Mouse (Mus musculus) heart, embryonic 15.5 days (tissue): ENCODE data around the gene Eif4b. TPM values are rescaled to one million over a fixed set of nuclear protein-coding genes. Genes with fewer than 3 reads are reported as not detected.
"Not testable (repeated sequence)": the region's sequence is repeated elsewhere in the genome, so short reads cannot be mapped to it uniquely, and the experiment has no call there.

Experiments used
- ATAC-seq: fragments of 200-750 bp; cut with Nextera tagmentation; replicated peaks from 2 replicates; pipeline ENCODE4 v1.8.0; 2017; ENCODE audit warnings: low read depth, moderate TSS enrichment; ENCODE audit not compliant: insufficient number of reproducible peaks, insufficient read depth, low FRiP score
- H3K27ac ChIP-seq: fragments of 300-500 bp; sonication (generic); 2 replicates; pipeline ENCODE4 v1.5.1; 2015; ENCODE audit warnings: mild to moderate bottlenecking, inconsistent platforms
- H3K27me3 ChIP-seq: fragments of 300-500 bp; sonication (generic); 2 replicates; pipeline ENCODE4 v1.6.1; 2015; ENCODE audit warnings: inconsistent platforms
- H3K36me3 ChIP-seq: fragments of 300-500 bp; sonication (generic); 2 replicates; pipeline ENCODE4 v1.6.1; 2015; ENCODE audit warnings: mild to moderate bottlenecking, inconsistent platforms
- H3K4me1 ChIP-seq: fragments of 300-500 bp; sonication (generic); replicated peaks from 2 replicates; pipeline ENCODE4 v1.6.1; 2015; ENCODE audit warnings: inconsistent platforms
- H3K4me2 ChIP-seq: fragments of 300-500 bp; sonication (generic); 2 replicates; pipeline ENCODE4 v1.6.1; 2015; ENCODE audit warnings: inconsistent platforms, mild to moderate bottlenecking, moderate library complexity
- H3K4me3 ChIP-seq: fragments of 300-500 bp; sonication (generic); 2 replicates; pipeline ENCODE4 v1.5.1; 2015; ENCODE audit warnings: mild to moderate bottlenecking, inconsistent platforms
- H3K9ac ChIP-seq: fragments of 300-500 bp; sonication (generic); 2 replicates; pipeline ENCODE4 v1.6.1; 2015; ENCODE audit warnings: mild to moderate bottlenecking, inconsistent platforms
- H3K9me3 ChIP-seq: fragments of 300-500 bp; sonication (generic); replicated peaks from 2 replicates; pipeline ENCODE4 v1.6.1; 2016; ENCODE audit warnings: inconsistent platforms
- WGBS: fragments of 180-500 bp; shearing (Covaris S2); methylation state at CpG from one replicate; pipeline ENCODE4 v1.1.7; 2015; ENCODE audit warnings: mixed read lengths; 5-methylcytosine and 5-hydroxymethylcytosine counted together
- polyA plus RNA-seq: library from polyadenylated mRNA; unstranded; fragments of >200 nt; fragmentation: Nextera tagmentation; extraction: Ambion mirVana; gene quantifications from 2 replicates; pipeline ENCODE4 v1.2.1, GENCODE M21; 2015

Gene Eif4b
- polyA plus RNA-seq, 1 experiment from 2014 or later: 56.5 TPM

DNA sequence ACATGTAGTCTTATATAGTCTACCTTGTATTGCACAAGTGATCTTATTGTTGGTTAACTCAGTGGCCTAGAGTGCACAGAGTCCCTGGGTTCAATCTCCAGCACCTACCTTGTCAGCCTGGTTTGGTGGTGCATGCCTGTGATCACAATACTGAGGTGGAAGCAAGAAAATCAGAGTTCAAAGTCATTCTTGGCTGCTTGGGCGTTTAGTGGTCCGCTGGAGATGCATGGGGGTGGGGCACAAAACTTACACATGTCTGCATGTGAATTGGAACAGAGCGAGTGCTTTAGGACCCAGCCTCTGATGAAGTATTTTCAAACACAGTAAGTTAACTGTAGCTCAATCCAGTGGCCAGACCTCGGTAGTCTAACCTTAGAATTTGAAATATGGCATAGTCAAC, 5.6 kb downstream of the Eif4b start:
- peaks cover 29% of the 10 kb centered on the region for H3K36me3 ChIP-seq
- H3K4me2 ChIP-seq: no peak overlapping the region
- H3K27me3 ChIP-seq: no peaks in the 10 kb centered on the region
- no peak overlapping the region for H3K4me3 ChIP-seq
- H3K9me3 ChIP-seq: no peaks in the 10 kb centered on the region
- no peak for ATAC-seq
- H3K9ac ChIP-seq: no peak overlapping the region
- no peak overlapping the region for H3K27ac ChIP-seq
- peaks cover 22% of the 10 kb centered on the region for H3K4me1 ChIP-seq
- WGBS: 68% methylated on average over 4 of the region's 4 CpGs

DNA sequence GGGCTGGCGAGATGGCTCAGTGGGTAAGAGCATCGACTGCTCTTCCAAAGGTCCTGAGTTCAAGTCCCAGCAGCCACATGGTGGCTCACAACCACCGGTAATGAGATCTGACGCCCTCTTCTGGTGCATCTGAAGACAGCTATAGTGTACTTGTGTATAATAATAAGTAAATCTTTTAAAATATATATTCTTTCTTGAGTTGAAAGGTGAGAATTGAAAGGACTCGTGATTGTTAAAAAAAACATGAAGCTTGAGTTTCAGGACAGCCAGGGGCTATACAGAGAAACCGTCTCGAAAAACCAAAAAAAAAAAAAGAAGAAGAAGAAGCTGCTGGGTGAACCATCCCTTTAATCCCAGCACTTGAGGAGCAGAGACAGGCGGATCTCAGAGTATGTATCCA, 6.4 kb downstream of the Eif4b start:
- H3K9ac ChIP-seq, ATAC-seq, H3K4me3 ChIP-seq, H3K27ac ChIP-seq, H3K27me3 ChIP-seq, H3K4me2 ChIP-seq, H3K9me3 ChIP-seq: not testable (repeated sequence)
- Histone ChIP-seq H3K4me1 (peaks cover 18% of the 10 kb centered on the region), H3K36me3 (peaks cover 37% of the 10 kb centered on the region)
- WGBS: 75% methylated on average over 8 of the region's 8 CpGs

DNA sequence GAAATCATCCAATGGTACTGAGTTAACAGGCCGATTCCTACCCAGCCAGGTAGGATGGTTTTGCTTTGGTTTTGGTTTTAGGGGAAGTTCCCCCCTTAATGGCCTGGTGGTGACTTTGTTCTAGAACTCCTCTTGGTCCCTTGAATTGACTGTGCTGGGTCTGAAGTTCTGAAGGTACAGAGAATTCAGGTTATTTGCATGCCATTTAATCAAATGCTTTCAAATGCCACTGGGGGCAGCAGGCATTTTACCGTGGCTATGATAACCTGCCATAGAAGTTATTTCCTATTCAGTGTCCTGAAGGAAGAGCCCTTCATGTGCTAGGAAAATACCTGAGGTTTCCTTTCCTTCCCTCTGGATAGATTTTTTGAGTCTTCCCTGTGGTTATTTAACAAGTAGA, 6.9 kb downstream of the Eif4b start:
- peaks cover 13% of the 10 kb centered on the region for H3K4me1 ChIP-seq
- no peak overlapping the region for H3K4me3 ChIP-seq
- no peaks in the 10 kb centered on the region for H3K9me3 ChIP-seq
- no peak overlapping the region for H3K4me2 ChIP-seq
- peaks cover 40% of the 10 kb centered on the region for H3K36me3 ChIP-seq
- no peak overlapping the region for H3K27ac ChIP-seq
- ATAC-seq: no peak
- no peaks in the 10 kb centered on the region for H3K27me3 ChIP-seq
- no peak overlapping the region for H3K9ac ChIP-seq
- 54% methylated on average over 2 of the region's 2 CpGs for WGBS

DNA sequence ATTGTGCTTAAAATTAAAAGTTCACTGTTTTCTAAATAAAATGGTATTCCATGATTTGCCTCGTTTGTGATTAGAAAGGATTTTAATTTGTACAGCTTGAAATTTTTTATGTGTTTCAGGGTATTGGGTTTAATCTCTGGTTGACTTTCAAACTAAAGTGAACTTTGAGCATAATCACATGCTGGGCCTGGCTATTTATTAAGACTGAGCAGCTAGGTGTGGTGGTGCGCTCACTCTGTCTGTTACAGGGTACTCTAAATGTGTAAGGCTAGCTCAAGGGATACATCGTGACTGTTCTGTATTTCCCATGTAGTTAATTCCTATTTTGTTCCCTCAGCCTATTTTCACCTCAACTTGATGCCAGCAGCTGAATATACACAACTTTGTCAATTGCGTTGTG, 8.6 kb downstream of the Eif4b start:
- Histone ChIP-seq H3K4me3 (no peak overlapping the region), H3K36me3 (peaks cover 50% of the 10 kb centered on the region), H3K4me1 (peaks cover 5% of the 10 kb centered on the region; the same call in 1 of the 2 replicates), H3K9me3 (no peaks in the 10 kb centered on the region), H3K27me3 (no peaks in the 10 kb centered on the region), H3K4me2 (no peak overlapping the region), H3K9ac (no peak overlapping the region), H3K27ac (no peak overlapping the region)
- ATAC-seq: no peak
- WGBS: 83% methylated on average over 4 of the region's 4 CpGs

DNA sequence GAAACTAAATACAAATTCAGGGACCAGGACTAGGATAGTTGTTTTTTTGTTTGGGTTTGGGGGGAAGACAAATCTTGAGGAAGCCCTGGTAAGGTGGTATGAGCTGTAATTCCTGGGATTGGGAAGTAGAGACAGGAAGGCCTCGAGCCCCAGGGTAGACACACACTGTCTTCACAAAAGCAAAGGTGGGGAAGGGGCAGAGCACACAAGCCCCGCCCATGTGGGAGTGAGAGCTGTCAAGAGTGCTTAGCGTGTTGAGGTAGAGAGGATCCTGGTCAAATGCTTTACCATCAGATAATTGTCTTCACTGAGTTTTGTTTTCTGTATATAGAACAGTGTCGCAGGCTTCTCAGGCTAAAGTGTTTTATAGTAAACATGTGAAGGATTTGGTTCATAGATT, 9.5 kb downstream of the Eif4b start:
- WGBS: 79% methylated on average over 4 of the region's 4 CpGs
- H3K9me3 ChIP-seq: no peaks in the 10 kb centered on the region
- H3K4me3 ChIP-seq: no peak overlapping the region
- H3K36me3 ChIP-seq: peaks cover 59% of the 10 kb centered on the region
- H3K9ac ChIP-seq: no peak overlapping the region
- no peak overlapping the region for H3K4me2 ChIP-seq
- H3K4me1 ChIP-seq: peaks cover 5% of the 10 kb centered on the region; the same call in 1 of the 2 replicates
- no peak for ATAC-seq
- no peak overlapping the region for H3K27ac ChIP-seq
- H3K27me3 ChIP-seq: no peaks in the 10 kb centered on the region

DNA sequence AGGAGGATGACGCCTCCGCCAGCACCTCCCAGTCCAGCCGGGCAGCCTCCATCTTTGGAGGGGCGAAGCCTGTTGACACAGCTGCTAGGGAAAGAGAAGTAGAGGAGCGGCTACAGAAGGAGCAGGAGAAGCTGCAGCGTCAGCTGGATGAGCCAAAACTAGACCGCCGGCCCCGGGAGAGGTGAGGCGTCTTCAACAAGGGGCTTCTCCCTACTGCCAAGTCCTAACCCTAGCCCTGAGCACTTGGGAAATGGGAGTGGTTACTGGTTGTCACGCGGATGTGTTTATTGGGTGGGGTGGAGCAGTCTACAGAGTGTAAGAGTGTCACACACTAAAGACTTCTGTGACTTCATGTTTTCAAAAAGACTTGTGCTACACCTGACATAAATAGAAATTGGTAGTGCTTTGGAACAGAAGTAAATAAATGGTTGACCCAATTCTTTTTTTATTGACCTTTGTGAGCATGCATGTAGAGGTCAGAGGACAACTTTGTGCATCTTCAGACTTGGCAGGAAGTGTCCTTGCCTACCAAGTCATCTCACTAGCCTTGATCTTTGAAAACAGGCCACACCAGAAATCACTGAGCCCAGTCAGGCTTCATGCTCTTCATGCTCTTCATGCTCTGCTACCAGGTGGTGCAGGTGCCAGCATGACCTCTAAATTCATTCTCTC, 16.5 kb downstream of the Eif4b start:
- Histone ChIP-seq H3K27me3 (no peaks in the 10 kb centered on the region), H3K4me2 (no peak overlapping the region), H3K9me3 (no peaks in the 10 kb centered on the region), H3K36me3 (peaks cover 93% of the 10 kb centered on the region), H3K4me1 (no peaks in the 10 kb centered on the region), H3K9ac (no peak overlapping the region), H3K4me3 (no peak overlapping the region), H3K27ac (no peak overlapping the region)
- WGBS: 84% methylated on average over 12 of the region's 12 CpGs
- ATAC-seq: no peak

DNA sequence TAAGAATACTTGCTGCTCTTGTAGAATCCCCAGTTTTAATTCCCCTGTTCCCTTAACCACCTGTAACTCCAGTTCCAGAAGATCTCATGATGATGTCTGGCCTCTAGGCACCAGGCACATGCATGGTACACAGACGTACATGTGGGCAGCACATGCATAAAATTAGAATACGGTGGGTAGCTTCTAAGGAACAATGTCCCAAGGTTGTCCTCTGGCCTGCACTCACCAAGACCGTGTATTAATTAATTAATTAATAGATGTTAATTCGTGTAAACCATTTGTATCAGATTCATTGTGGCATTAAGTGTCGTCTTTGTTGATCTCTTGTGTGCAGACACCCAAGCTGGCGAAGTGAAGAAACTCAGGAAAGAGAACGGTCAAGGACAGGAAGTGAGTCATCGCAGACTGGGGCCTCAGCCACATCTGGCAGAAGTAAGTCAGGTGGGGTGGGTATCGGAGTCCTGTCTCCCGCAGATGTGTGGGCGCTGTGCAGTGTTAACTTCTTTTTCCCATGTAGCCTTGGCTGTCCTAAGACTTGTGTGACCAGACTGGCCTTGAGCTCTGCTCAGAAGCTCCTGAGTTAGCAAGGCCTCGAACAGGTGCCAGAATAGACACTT, 17.6 kb downstream of the Eif4b start:
- H3K4me2 ChIP-seq: no peak overlapping the region
- no peak for ATAC-seq
- no peak overlapping the region for H3K4me3 ChIP-seq
- no peak overlapping the region for H3K27ac ChIP-seq
- 72% methylated on average over 12 of the region's 12 CpGs for WGBS
- peaks cover 93% of the 10 kb centered on the region for H3K36me3 ChIP-seq
- H3K27me3 ChIP-seq: no peaks in the 10 kb centered on the region
- no peak overlapping the region for H3K9ac ChIP-seq
- H3K9me3 ChIP-seq: no peaks in the 10 kb centered on the region
- H3K4me1 ChIP-seq: no peaks in the 10 kb centered on the region

DNA sequence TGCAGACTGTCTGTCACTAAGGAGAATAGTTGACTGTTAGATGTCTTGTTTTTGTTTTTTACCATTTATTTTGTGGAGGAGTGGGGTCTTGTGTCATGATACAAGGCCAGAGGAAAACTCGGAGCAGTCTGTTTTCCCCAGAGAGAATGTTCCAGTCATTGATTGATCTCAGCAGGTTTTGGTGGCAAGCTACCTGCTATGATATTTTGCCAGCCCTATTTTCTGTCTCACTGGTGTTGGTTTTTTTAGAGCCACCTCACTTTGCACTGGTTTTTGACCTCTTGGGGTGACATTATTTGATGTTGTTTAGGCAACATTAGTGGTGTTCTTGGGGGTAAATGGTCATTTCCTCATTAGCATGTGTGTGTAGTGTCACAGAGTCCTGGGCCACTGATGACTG, 18.1 kb downstream of the Eif4b start:
- Histone ChIP-seq H3K9me3 (no peaks in the 10 kb centered on the region), H3K4me2 (no peak overlapping the region), H3K4me3 (no peak overlapping the region), H3K36me3 (peaks cover 95% of the 10 kb centered on the region), H3K27me3 (no peaks in the 10 kb centered on the region), H3K9ac (no peak overlapping the region), H3K4me1 (no peaks in the 10 kb centered on the region), H3K27ac (no peak overlapping the region)
- no peak for ATAC-seq
- WGBS: 66% methylated on average over 1 of the region's 1 CpGs

DNA sequence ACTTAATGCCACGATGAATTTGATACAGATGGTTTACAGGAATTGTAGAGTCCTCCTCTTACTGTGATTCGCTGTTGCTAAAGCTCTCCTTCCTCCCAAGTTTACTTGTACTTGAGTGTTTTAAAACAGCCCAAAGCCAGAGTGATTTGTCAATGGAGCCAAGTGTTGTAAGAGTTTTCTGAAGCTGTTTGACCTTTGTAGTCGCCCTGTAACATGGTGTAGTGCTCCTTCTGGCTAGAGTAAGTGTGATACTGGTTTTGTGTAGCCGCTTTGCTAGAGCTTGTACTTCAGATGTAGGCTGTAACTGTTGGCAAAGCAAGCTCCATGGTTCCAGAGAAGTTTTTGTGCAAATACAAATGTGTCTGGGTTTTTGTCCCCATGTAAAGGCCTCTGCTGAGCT, 18.6 kb downstream of the Eif4b start:
- Histone ChIP-seq H3K9me3 (no peaks in the 10 kb centered on the region), H3K36me3 (peaks cover 95% of the 10 kb centered on the region), H3K4me3 (no peak overlapping the region), H3K27ac (no peak overlapping the region), H3K4me1 (peaks cover 2% of the 10 kb centered on the region; the same call in 1 of the 2 replicates), H3K27me3 (no peaks in the 10 kb centered on the region), H3K4me2 (no peak overlapping the region), H3K9ac (no peak overlapping the region)
- WGBS: 90% methylated on average over 4 of the region's 4 CpGs
- ATAC-seq: no peak

DNA sequence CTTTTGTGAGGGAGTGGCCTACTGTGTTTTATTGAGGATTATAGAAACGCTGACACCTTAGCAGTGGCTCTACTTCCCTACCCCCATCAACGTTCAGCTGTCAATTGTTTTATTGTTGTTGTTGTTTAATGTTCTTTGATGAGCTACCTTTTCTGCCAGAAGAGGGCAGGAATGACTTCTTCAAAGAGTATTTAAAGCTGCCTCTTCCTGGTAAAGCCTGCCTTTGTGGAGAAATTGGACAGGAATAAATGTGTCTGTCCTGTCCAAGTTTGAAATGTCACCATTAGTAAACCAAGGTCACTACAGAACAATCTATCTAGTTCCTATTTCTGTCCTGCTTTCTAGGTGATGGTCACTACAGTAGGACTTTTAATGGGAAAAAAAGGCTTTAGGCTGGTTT, 20.6 kb downstream of the Eif4b start:
- no peak for ATAC-seq
- Histone ChIP-seq H3K4me3 (no peak overlapping the region), H3K4me2 (no peak overlapping the region), H3K9me3 (no peaks in the 10 kb centered on the region), H3K27me3 (no peaks in the 10 kb centered on the region), H3K9ac (no peak overlapping the region), H3K27ac (no peak overlapping the region), H3K4me1 (peaks cover 18% of the 10 kb centered on the region), H3K36me3 (peaks cover 75% of the 10 kb centered on the region)
- WGBS: 64% methylated on average over 2 of the region's 2 CpGs

DNA sequence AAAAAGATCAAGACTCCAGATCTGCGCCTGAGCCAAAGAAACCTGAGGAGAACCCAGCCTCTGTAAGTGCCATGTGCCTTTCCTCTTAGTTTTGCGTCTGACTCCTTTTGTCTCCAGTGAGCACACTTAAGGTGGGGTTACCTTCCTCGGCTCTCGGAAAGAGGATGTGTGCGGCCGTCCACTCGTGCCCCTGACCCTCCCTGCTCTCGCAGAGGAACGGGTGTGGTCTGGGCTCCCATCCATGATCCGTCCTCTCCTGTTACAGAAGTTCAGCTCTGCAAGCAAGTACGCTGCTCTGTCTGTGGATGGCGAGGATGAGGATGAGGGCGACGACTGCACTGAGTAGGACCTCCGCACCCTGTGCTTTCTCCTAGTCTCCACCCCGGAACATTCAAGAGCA, 21.4 kb downstream of the Eif4b start:
- Histone ChIP-seq H3K9ac (no peak overlapping the region), H3K4me3 (no peak overlapping the region), H3K4me2 (no peak overlapping the region), H3K9me3 (no peaks in the 10 kb centered on the region), H3K4me1 (peaks cover 27% of the 10 kb centered on the region), H3K27me3 (no peaks in the 10 kb centered on the region), H3K36me3 (peaks cover 67% of the 10 kb centered on the region), H3K27ac (no peak overlapping the region)
- ATAC-seq: no peak
- WGBS: 81% methylated on average over 16 of the region's 16 CpGs
